Mouse (Mus musculus) thymus, postnatal 36 days (tissue): ENCODE results near the gene Tmem262.
A peak's percentile ranks its signal among the peaks of the same experiment; 100 is the strongest.

Source experiments
- DNase-seq, 2 experiments: peaks; one replicate each; pipeline ENCODE4 v3.0.0; 2022; ENCODE audit warnings: mixed read lengths in 2 of 2

Tmem262 gene

GRCm38 (mm10) chr19:6061641-6062302, 18.1 kb upstream of the Tmem262 start:
- peak; percentile 72 to 77 for DNase-seq

GRCm38 (mm10) chr19:6062418-6062817, 17.4 kb upstream of the Tmem262 start:
- DNase-seq, result no peak

GRCm38 (mm10) chr19:6063081-6063480, 16.8 kb upstream of the Tmem262 start:
- no peak for DNase-seq

- no peak for DNase-seq
These were observed 13.3 kb upstream of the Tmem262 start for GRCm38 (mm10) chr19:6066571-6066970.

- peak; percentile 84 for DNase-seq
These were observed 12.7 kb upstream of the Tmem262 start for GRCm38 (mm10) chr19:6067011-6067723.

- DNase-seq, result peak; percentile 83 to 89
These were observed 12.0 kb upstream of the Tmem262 start, which contains the start of gene Tm7sf2 for GRCm38 (mm10) chr19:6067724-6068415. Gene Tm7sf2 (minus strand): TSS chr19:6068373.

GRCm38 (mm10) chr19:6068951-6069350, 10.9 kb upstream of the Tmem262 start:
- DNase-seq, result peak in 1 of 2 experiments; percentile 41

GRCm38 (mm10) chr19:6069851-6070250, 10.0 kb upstream of the Tmem262 start:
- no peak for DNase-seq

- no peak for DNase-seq
These were observed 9.1 kb upstream of the Tmem262 start for GRCm38 (mm10) chr19:6070571-6071250.

GRCm38 (mm10) chr19:6071261-6071660, 8.6 kb upstream of the Tmem262 start:
- DNase-seq, result no peak

GRCm38 (mm10) chr19:6073889-6074288, 5.9 kb upstream of the Tmem262 start:
- DNase-seq, result no peak

- peak; percentile 81 to 83 for DNase-seq
These were observed 3.1 kb upstream of the Tmem262 start, which contains the start of gene Vps51 for GRCm38 (mm10) chr19:6076564-6077393. Gene Vps51 (minus strand): TSS chr19:6077231.

GRCm38 (mm10) chr19:6082156-6082555, 2.3 kb downstream of the Tmem262 start, which contains the start of gene Gm28374:
Gene Gm28374 (minus strand): TSS chr19:6082256.
- DNase-seq, result no peak

GRCm38 (mm10) chr19:6084478-6085248, 4.8 kb downstream of the Tmem262 start, which contains the start of the genes Zfpl1 and Cdca5:
Gene Zfpl1 (minus strand): TSS chr19:6084956.
Gene Cdca5 (plus strand): TSS chr19:6084983.
- DNase-seq, result peak; percentile 93 to 96

GRCm38 (mm10) chr19:6085417-6085879, 5.6 kb downstream of the Tmem262 start:
- peak; percentile 51 to 68 for DNase-seq

- DNase-seq, result no peak
These were observed 9.0 kb downstream of the Tmem262 start for GRCm38 (mm10) chr19:6088841-6089240.

- DNase-seq, result no peak
These were observed 14.3 kb downstream of the Tmem262 start, which contains the start of gene AC131692.1 for GRCm38 (mm10) chr19:6094119-6094518. Gene AC131692.1 (plus strand): TSS chr19:6094419.

- DNase-seq, result no peak
These were observed 18.0 kb downstream of the Tmem262 start for GRCm38 (mm10) chr19:6097847-6098246.

- no peak for DNase-seq
These were observed 21.4 kb downstream of the Tmem262 start for GRCm38 (mm10) chr19:6101186-6101585.

GRCm38 (mm10) chr19:6102169-6102853, 22.5 kb downstream of the Tmem262 start:
- DNase-seq, result no peak
